Mouse (Mus musculus) hindbrain, embryonic 16.5 days (tissue): ENCODE measurements at regions not wholly inside any gene's neighbourhood (a gene's known extent, or its start where the extent isn't known, plus 50 kb on each side); places are given as distances from the start of the nearest gene placed in this dataset.

Source experiments
- ATAC-seq: fragments of 200-750 bp; cut with Nextera tagmentation; 2 replicates; pipeline ENCODE4 v1.8.0; 2017; ENCODE audit warnings: moderate TSS enrichment, moderate library complexity
- H3K27ac ChIP-seq: fragments of 300-500 bp; sonication (generic); 2 replicates; pipeline ENCODE4 v1.5.1; 2014; ENCODE audit warnings: low read depth, mild to moderate bottlenecking, control low read depth, low read length, moderate library complexity
- H3K27me3 ChIP-seq: fragments of 300-500 bp; sonication (generic); replicated peaks from 2 replicates; pipeline ENCODE4 v1.6.1; 2014; ENCODE audit warnings: low read length; ENCODE audit not compliant: control insufficient read depth, insufficient read depth
- H3K36me3 ChIP-seq: fragments of 300-500 bp; sonication (generic); 2 replicates; pipeline ENCODE4 v1.6.1; 2014; ENCODE audit warnings: mild to moderate bottlenecking, low read length, moderate library complexity, mixed read lengths; ENCODE audit not compliant: control insufficient read depth, insufficient read depth
- H3K4me1 ChIP-seq: fragments of 300-500 bp; sonication (generic); 2 replicates; pipeline ENCODE4 v1.6.1; 2014; ENCODE audit warnings: low read depth, low read length; ENCODE audit not compliant: control insufficient read depth, insufficient read depth
- H3K4me2 ChIP-seq: fragments of 300-500 bp; sonication (generic); 2 replicates; pipeline ENCODE4 v1.6.1; 2014; ENCODE audit warnings: mild to moderate bottlenecking, low read length, control low read depth, moderate library complexity
- H3K4me3 ChIP-seq: fragments of 300-500 bp; sonication (generic); 2 replicates; pipeline ENCODE4 v1.5.1; 2014; ENCODE audit warnings: mild to moderate bottlenecking, low read length, control low read depth, moderate library complexity
- H3K9ac ChIP-seq: fragments of 300-500 bp; sonication (generic); 2 replicates; pipeline ENCODE4 v1.6.1; 2014; ENCODE audit warnings: low read depth, mild to moderate bottlenecking, control low read depth, low read length, moderate library complexity
- H3K9me3 ChIP-seq: fragments of 300-500 bp; sonication (generic); 2 replicates; pipeline ENCODE4 v1.6.1; 2014; ENCODE audit warnings: mild to moderate bottlenecking, low read length, moderate library complexity; ENCODE audit not compliant: control insufficient read depth
- WGBS: fragments of 180-500 bp; shearing (Covaris S2); extraction: QIAGEN DNeasy Blood & Tissue Kit; methylation state at CpG from one replicate; pipeline ENCODE4 v1.1.7; 2014; 5-methylcytosine and 5-hydroxymethylcytosine counted together

- Histone ChIP-seq H3K27ac (no peak overlapping the region), H3K4me3 (no peak overlapping the region), H3K9me3 (no peaks in the 10 kb centered on the region), H3K27me3 (no peaks in the 10 kb centered on the region), H3K36me3 (no peaks in the 10 kb centered on the region), H3K4me2 (no peak overlapping the region), H3K4me1 (no peaks in the 10 kb centered on the region), H3K9ac (no peak overlapping the region)
- 72% methylated on average over 4 of the region's 4 CpGs for WGBS
- no peak for ATAC-seq
Observed at GRCm38 (mm10) chr1:14460811-14461210, 1632.3 kb downstream of the 4930444P10Rik start.

- no peaks in the 10 kb centered on the region for H3K9me3 ChIP-seq
- H3K4me1 ChIP-seq, result no peaks in the 10 kb centered on the region
- H3K9ac ChIP-seq, result no peak overlapping the region
- no peak overlapping the region for H3K4me3 ChIP-seq
- H3K4me2 ChIP-seq, result no peak overlapping the region
- ATAC-seq, result peak; percentile 40; the same call in 1 of the 2 replicates
- H3K36me3 ChIP-seq, result no peaks in the 10 kb centered on the region
- WGBS, result 82% methylated on average over 2 of the region's 2 CpGs
- no peak overlapping the region for H3K27ac ChIP-seq
- H3K27me3 ChIP-seq, result no peaks in the 10 kb centered on the region
Observed at GRCm38 (mm10) chr1:14429326-14429725, 1663.8 kb downstream of the 4930444P10Rik start.

DNA sequence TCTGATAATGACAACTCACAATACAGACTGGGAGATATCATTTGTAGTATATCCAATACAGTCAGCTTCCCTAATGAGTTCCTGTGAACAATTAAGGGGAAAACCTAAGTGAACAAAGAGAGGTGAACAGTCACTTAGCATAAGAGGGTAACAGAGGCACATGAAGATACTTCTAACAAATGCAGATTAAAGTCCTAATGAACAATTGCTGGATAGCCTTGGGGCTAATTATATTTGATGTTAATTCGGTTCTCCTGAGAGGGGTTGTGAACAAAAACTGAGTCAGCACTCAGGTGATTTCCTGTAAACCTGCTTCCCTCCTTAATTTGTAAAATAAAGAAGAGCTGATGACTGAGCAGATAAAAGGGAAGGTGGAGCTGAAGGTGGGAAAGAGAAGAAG, 1672.1 kb downstream of the 4930444P10Rik start:
- Histone ChIP-seq H3K27ac (no peak overlapping the region), H3K9ac (no peak overlapping the region), H3K9me3 (no peaks in the 10 kb centered on the region), H3K27me3 (no peaks in the 10 kb centered on the region), H3K4me3 (no peak overlapping the region), H3K4me2 (no peak overlapping the region), H3K4me1 (no peaks in the 10 kb centered on the region), H3K36me3 (no peaks in the 10 kb centered on the region)
- WGBS, result 68% methylated on average over 1 of the region's 1 CpGs
- no peak for ATAC-seq

DNA sequence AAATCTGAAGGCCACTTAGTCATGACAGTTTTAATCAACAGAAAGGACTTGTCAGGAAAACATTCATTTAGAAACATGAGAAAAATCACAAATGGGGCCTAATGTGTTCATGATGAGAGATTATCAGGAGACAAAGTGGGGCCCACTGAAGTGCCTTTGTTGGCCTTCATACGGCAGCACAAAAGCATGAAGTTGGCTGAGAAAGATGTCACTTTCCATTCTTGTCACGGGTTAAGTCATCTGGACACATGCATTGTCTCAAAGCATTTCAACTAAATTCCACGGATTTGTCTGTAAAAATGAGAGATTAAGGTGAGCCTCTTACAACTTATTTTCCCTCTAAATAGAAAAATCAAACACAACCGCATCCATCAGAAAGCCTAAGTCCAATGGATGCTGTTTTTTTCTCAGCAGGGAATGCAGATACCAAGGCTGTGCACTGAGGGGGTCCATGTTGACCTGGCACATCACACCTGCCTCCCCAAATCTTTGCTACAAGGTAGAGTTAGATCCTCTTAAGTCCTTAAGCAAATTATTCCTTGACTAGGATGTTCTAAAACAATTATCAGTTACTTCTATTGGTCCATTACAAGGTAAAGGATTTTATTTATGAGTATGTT, 1679.2 kb downstream of the 4930444P10Rik start:
- no peak overlapping the region for H3K9ac ChIP-seq
- H3K36me3 ChIP-seq, result no peaks in the 10 kb centered on the region
- H3K27ac ChIP-seq, result no peak overlapping the region
- ATAC-seq, result no peak
- no peak overlapping the region for H3K4me2 ChIP-seq
- 30% methylated on average over 4 of the region's 4 CpGs for WGBS
- H3K4me3 ChIP-seq, result no peak overlapping the region
- H3K9me3 ChIP-seq, result no peaks in the 10 kb centered on the region
- no peaks in the 10 kb centered on the region for H3K27me3 ChIP-seq
- H3K4me1 ChIP-seq, result no peaks in the 10 kb centered on the region

DNA sequence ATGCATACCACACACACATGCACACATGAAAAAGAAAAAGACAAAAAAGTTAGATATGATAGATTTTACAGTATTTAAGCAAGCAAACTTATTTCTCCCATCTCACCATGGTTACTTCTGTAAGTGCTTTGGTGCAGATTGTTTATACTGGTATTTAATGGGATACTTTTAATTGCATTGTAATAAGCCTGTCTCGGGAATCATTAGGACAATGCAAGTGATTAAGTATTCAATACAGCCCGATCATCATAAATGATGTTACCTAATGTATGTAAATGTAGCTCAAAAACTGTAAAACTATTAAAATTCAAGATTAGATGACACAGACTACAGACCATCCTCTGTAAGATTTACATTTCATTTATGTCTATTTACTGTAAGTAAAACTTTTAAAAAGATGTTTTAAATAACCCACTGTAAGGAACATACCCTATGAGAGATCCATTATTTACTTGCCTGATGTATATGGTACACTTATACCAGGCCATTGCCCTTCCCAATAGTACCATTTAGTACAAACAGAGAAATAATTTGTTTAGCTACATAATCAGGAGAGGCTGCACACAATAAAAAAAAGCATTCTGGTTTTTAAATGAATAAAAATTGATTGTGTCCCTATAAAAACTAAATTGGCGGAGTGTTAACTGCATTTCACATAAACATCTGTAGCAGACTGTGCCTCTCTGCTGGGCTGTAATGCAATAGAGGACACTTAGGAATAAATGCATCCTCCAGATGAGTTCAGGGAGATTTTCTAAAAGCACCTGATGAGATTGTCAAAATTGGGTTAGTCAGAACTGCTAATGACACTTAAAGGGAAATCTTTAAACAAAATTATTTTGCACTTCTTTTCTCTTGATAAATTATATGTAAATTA, 1722.9 kb downstream of the 4930444P10Rik start:
- 64% methylated on average over 3 of the region's 3 CpGs for WGBS
- ATAC-seq, result no peak
- H3K27me3 ChIP-seq, result no peaks in the 10 kb centered on the region
- no peak overlapping the region for H3K9ac ChIP-seq
- no peak overlapping the region for H3K27ac ChIP-seq
- no peaks in the 10 kb centered on the region for H3K9me3 ChIP-seq
- no peaks in the 10 kb centered on the region for H3K36me3 ChIP-seq
- no peak overlapping the region for H3K4me3 ChIP-seq
- no peak overlapping the region for H3K4me2 ChIP-seq
- H3K4me1 ChIP-seq, result no peaks in the 10 kb centered on the region

DNA sequence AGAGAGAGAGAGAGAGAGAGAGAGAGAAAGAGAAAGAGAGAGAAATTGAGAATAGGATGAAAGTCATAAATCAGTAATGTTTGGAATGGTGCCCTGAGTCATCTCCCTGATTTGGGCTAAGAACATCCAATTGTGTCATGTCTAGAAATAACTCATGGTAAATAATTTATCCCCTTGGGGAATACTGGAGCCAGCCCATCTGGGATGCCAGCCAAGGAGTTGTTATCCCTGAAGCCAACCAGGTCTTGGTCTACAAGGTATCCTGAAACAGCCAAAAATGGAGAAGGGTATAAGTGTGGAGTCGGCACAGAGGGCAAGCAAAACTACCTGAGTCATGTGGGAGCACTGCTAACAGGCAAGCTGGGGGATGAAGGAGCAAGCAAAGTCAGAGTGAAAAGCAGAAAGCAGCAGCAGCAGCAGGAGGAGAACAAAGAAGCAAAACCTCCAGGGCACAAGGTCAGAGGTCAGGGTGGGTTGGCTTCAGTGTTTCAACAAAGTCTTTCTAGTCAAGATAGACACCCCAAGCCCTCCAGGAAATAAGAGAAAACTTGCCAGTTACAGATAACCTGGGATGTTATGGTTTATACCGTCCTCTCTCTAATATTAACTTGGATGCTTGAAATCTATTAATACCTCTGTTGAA, 1733.0 kb downstream of the 4930444P10Rik start:
- H3K9me3 ChIP-seq, result no peaks in the 10 kb centered on the region
- no peaks in the 10 kb centered on the region for H3K27me3 ChIP-seq
- H3K36me3 ChIP-seq, result no peaks in the 10 kb centered on the region
- no peak overlapping the region for H3K27ac ChIP-seq
- ATAC-seq, result no peak
- 62% methylated on average over 2 of the region's 2 CpGs for WGBS
- H3K4me2 ChIP-seq, result no peak overlapping the region
- no peak overlapping the region for H3K9ac ChIP-seq
- H3K4me1 ChIP-seq, result no peaks in the 10 kb centered on the region
- H3K4me3 ChIP-seq, result no peak overlapping the region
